Mouse (Mus musculus) spleen, adult 2 months (tissue): ENCODE data around the gene Hoxa4. TPM values are rescaled to one million over a fixed set of nuclear protein-coding genes. Genes with fewer than 3 reads are reported as not detected.

Experiments
- DNase-seq, 2 experiments: peaks; one replicate each; pipeline versions ENCODE4 v3.0.0 to v3.0.0-alpha.2; 2012 to 2021; ENCODE audit warnings: low spot score in 2 of 2, low read depth in 1 of 2
- H3K27ac ChIP-seq: fragments of 200-500 bp; 2 replicates; pipeline ENCODE4 v1.5.1; 2012; ENCODE audit warnings: low read length, inconsistent platforms; ENCODE audit not compliant: insufficient read depth
- H3K27me3 ChIP-seq: fragments of 200-500 bp; 2 replicates; pipeline ENCODE4 v1.6.1; 2012; ENCODE audit warnings: mild to moderate bottlenecking, moderate library complexity, low read length, inconsistent platforms; ENCODE audit not compliant: control insufficient read depth, insufficient read depth
- H3K36me3 ChIP-seq: fragments of 200-500 bp; 2 replicates; pipeline ENCODE4 v1.6.1; 2012; ENCODE audit warnings: mild to moderate bottlenecking, low read length, inconsistent platforms; ENCODE audit not compliant: control insufficient read depth, insufficient read depth
- H3K4me1 ChIP-seq: fragments of 200-500 bp; 2 replicates; pipeline ENCODE4 v1.6.1; 2011; ENCODE audit warnings: inconsistent platforms; ENCODE audit not compliant: control insufficient read depth, insufficient read depth, insufficient read length
- H3K4me3 ChIP-seq: fragments of 200-500 bp; 2 replicates; pipeline ENCODE4 v1.5.1; 2011; ENCODE audit warnings: mild to moderate bottlenecking, inconsistent platforms; ENCODE audit not compliant: insufficient read depth, insufficient read length; ENCODE audit errors: extremely low read depth
- CTCF ChIP-seq: fragments of 200-500 bp; IDR thresholded peaks from 2 replicates; pipeline ENCODE4 v1.5.1; 2011; ENCODE audit warnings: mild to moderate bottlenecking, inconsistent platforms; ENCODE audit not compliant: insufficient read depth, insufficient read length, insufficient replicate concordance; ENCODE audit errors: extremely low read depth
- POLR2A ChIP-seq: fragments of 200-500 bp; IDR thresholded peaks from 2 replicates; pipeline ENCODE4 v1.6.1; 2011; ENCODE audit warnings: low read depth, low read length, inconsistent platforms
- WGBS: fragments of 180-500 bp; shearing (Covaris S2); methylation state at CpG from one replicate; pipeline ENCODE4 v1.1.7; 2018; 5-methylcytosine and 5-hydroxymethylcytosine counted together
- polyA plus RNA-seq: library from polyadenylated mRNA; depleted of rRNA; stranded (reverse); fragments of >200 nt; gene quantifications from 2 replicates; pipeline ENCODE4 v1.2.3, GENCODE M21; 2012

The Hoxa4 gene
- polyA plus RNA-seq, 1 experiment, result 0.68 TPM

GRCm38 (mm10) chr6:52227470-52228222 is 36.1 kb upstream of the Hoxa4 start:
- Histone ChIP-seq H3K36me3 (no peaks in the 10 kb centered on the region), H3K27ac (no peak overlapping the region), H3K27me3 (peaks cover 55% of the 10 kb centered on the region), H3K4me3 (no peak overlapping the region), H3K4me1 (peaks cover 17% of the 10 kb centered on the region)
- DNase-seq, result no peak
- WGBS, result 36% methylated on average over 11 of the region's 11 CpGs
- no peak for TF ChIP-seq POLR2A
- no peak for TF ChIP-seq CTCF

DNA sequence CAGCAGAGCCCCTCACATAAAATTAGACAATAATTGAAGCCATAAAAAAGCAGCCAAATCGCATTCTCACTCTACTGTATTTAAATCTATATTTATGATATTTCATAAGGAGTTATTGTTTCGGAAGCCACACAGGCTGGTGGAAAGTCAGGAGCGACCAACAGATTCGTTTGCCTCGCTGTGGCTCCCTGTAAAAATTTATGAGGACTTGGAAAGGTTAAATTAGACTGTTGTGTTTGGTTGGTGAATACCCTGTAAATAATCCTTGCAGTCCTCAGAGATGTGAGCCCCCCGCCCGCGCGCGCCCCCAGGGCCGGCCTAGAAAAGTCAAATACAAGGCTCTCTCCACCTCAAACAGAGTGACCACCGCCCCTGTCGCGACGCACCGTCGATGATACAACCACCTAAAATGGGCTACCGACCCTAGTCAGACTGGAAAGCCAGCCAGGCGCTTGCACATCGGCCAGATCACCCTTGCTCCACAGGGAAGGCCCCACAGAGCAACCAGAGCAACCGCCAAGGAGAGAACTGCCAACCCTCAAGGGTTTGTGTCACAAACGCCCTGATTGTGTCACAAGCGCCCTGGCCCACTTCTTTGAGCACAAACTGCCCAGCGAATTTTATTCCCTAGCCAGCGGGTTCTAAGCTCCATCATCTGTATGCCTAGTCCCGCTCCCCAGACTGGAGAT is 35.2 kb upstream of the Hoxa4 start:
- no peak for DNase-seq
- H3K4me3 ChIP-seq, result no peak overlapping the region
- no peak for TF ChIP-seq CTCF
- no peak for TF ChIP-seq POLR2A
- WGBS, result 10% methylated on average over 26 of the region's 26 CpGs
- peaks cover 15% of the 10 kb centered on the region; the same call in 1 of the 2 replicates for H3K4me1 ChIP-seq
- peaks cover 54% of the 10 kb centered on the region for H3K27me3 ChIP-seq
- no peaks in the 10 kb centered on the region for H3K36me3 ChIP-seq
- no peak overlapping the region for H3K27ac ChIP-seq

DNA sequence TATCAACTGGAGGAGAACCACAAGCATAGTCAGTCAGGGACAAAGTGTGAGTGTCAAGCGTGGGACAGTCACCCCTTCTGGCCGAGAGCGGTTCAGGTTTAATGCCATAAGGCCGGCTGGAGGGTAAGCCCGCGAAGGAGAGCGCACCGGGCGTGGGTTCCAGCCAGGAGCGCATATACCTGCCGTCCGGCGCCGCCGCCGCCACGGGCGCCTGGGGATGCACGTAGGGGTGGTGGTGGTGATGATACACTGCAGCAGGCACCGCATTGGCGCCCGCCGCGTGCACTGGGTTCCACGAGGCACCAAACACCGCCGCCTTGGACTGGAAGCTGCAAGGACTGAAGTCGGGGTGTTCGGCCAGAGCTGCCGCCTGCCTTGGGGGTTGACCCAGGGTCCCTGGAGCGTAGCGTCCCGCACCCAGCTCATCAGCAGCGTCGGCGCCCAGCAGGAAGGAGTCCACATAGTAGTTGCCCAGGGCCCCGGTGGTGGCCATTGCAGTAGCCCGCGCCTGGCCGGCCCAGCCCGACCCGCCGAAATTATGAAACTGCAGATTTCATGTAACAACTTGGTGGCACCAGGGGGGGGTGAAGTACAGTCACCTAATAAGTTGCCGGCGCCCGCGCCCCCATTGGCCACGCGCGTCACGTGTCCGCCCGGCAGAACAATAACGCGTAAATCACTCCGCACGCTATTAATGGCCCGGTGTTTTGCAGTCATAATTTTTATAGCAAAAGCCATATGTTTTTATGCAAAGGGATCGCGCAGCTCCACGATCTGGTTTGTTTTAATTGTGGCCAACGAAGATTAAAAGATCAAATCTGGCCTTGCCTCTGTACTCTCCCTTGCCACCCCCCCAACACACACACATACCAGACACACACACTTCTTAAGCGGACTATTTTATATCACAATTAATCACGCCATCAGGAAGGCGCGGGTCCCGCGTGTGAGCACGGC is 34.3 kb upstream of the Hoxa4 start:
- H3K36me3 ChIP-seq, result no peaks in the 10 kb centered on the region
- peaks cover 56% of the 10 kb centered on the region for H3K27me3 ChIP-seq
- under 1% methylated on average over 69 of the region's 69 CpGs for WGBS
- no peak for TF ChIP-seq POLR2A
- no peak for TF ChIP-seq CTCF
- no peak overlapping the region for H3K27ac ChIP-seq
- peak overlapping the region; percentile 2; the same call in 1 of the 2 replicates for H3K4me3 ChIP-seq
- peaks cover 15% of the 10 kb centered on the region; the same call in 1 of the 2 replicates for H3K4me1 ChIP-seq
- no peak for DNase-seq

GRCm38 (mm10) chr6:52224895-52225611 is 33.5 kb upstream of the Hoxa4 start:
- H3K4me3 ChIP-seq, result peak overlapping the region; percentile 2; the same call in 1 of the 2 replicates
- H3K27ac ChIP-seq, result no peak overlapping the region
- peaks cover 53% of the 10 kb centered on the region for H3K27me3 ChIP-seq
- DNase-seq, result no peak
- H3K4me1 ChIP-seq, result peaks cover 14% of the 10 kb centered on the region; the same call in 1 of the 2 replicates
- under 1% methylated on average over 36 of the region's 36 CpGs for WGBS
- TF ChIP-seq CTCF (no peak), POLR2A (no peak)
- H3K36me3 ChIP-seq, result no peaks in the 10 kb centered on the region

DNA sequence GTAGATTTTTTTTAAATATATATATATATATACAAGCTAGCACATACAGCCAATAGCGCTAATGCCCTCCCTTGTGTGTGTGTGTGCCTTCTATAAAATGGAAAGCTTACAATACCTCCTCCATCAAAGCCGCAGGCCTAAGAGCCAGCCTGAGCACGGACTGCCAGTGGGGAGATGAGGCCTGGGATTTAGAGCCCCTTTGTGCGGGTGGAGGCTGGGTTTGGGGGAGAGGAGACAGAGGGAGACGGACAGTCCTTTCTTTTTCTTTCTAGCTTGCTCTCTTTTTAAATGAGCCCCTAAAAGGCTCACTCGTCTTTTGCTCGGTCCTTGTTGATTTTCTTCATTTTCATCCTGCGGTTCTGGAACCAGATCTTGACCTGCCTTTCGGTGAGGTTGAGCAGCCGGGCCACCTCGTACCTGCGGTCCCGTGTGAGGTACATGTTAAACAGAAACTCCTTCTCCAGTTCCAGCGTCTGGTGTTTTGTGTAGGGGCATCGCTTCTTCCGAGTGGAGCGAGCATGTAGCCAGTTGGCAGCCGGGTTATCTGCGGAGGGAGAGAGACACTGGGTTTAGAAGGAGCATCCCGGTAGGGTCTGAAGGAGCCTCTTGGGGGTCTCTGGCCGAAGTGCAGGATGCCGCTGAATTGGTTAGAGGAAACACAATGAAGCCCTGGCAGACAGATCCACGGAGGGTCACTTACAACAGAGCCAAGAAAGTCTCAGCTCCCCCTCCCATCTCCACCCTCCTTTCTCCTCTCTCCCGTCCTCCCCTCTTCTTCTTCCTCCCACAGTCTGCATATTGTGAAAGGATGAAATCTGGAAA is 32.6 kb upstream of the Hoxa4 start:
- Histone ChIP-seq H3K4me3 (no peak overlapping the region), H3K4me1 (peaks cover 7% of the 10 kb centered on the region; the same call in 1 of the 2 replicates), H3K36me3 (no peaks in the 10 kb centered on the region), H3K27me3 (peaks cover 51% of the 10 kb centered on the region), H3K27ac (no peak overlapping the region)
- DNase-seq, result no peak
- TF ChIP-seq POLR2A (no peak), CTCF (no peak)
- 8% methylated on average over 24 of the region's 24 CpGs for WGBS
